Mouse (Mus musculus): ENCODE results near the gene Arhgap11a.

Gene Arhgap11a

DNA sequence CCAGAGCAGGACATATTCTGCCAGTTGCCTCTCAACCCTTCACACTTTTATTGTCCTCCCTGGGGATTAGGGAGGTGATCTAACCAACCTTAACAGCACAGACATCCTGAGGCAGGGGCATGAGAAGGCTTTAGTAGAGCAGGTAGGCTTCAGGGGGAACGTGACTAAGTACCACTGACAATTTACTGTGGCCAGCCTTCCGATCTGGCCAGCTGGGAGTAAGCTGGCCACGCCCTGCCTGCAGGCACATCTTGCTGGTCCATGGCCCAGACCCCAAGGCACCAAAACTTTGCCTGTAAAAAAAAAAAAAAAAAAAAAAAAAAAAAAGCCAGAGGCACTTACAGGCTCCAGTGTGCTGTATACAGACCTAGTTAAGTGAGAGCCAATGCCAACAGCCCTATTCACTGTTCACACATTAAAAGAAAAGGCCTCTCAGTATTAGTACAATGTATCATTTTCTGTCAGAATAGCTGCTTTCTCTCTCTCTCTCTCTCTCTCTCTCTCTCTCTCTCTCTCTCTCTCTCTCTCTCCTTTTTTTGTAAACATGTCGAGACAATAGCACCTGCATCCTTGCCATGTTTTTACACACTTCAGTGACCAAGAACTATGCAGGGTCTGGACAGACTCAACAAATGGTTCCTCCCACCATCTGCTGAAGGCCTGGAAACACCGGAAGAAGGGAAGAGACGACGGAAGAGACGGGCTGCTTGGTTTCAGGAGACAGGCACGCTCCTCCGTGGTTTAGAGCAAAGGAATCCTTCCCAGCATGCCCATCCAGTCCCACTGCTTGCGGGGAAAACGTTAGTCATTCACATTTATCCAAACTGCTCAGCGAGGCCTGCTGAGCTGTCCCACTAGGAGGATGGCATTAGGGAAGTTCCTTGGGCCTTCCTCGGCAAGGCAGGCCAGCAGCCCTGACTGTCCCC, 30.5 kb downstream of the Arhgap11a start:
- no peak for DNase-seq (ENCODE audit: extremely low spot score, low spot score)

DNA sequence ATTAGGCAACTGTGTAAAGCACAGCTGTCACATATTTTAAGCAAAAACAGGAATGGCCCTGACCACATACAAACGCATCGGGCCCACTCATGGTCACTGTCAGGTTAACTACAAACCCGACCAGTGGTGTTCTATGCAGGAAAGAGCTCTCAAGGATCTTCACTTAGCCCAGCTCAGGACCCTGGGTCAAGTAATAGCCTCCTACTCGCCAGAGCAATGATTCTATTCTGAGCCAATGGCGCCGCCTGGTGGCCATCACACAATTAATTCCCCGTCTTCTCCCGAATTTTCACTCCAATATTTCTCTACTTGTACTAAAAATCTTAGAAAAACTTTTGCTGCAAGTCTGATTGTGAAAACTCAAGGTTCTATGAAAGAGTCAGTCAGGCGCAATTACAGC, 40.8 kb downstream of the Arhgap11a start:
- peak; percentile 69 for DNase-seq (ENCODE audit: extremely low spot score, low spot score)

DNA sequence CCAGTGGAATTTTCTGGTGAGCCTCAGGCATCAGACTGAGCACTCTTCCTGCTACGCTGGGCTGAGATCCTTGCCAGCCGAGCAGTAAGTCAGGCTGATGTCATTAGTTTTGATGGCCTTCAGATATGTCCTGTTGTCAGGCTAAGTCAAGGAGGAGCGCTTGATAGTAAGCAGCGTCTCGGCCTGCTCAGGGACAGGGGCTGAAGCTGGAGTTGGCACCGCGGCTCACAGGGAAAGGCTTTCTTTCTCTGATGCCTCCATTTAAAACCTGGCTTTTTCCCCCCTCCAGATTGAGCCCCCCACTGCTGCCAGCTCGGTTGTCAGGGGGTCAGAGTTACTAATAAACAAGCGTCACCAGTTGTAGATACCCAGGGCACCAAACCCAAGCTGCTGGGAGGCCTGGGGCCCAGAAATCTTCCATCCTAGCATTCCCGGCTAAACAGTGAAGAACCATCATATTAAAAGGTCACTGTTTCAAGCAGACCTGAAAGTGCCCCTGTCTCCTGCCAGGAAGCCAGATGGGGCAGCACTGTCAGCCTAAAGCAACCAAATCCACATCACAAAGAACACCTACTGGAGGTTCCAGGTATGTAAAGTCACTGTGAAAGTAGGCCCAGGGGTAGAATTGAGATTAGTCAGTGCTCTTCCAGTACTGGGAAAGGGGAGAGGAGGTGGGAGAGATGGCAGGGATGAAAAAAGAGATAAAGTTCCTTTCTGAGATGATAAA, 41.4 kb downstream of the Arhgap11a start:
- no peak for DNase-seq (ENCODE audit: extremely low spot score, low spot score)

DNA sequence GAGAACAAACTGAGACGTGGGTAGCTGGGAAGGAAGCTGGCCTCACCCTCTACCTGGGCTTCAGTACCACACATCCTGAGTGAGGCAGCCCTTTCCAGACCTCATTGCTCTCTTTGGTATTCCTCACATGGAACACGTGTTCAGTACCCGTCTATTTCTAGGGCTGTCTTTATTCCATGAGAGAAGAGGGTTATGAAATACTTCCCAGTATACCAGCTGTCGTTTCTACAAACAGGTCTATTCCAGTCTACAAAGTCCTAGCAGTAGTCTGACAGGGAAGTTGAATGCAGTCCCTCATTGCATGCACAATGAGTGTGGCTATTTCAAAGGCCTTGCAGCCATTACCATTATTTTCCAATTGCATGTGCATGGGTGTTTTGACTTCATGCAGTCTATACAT, 42.7 kb downstream of the Arhgap11a start:
- DNase-seq (ENCODE audit: extremely low spot score, low spot score): no peak

DNA sequence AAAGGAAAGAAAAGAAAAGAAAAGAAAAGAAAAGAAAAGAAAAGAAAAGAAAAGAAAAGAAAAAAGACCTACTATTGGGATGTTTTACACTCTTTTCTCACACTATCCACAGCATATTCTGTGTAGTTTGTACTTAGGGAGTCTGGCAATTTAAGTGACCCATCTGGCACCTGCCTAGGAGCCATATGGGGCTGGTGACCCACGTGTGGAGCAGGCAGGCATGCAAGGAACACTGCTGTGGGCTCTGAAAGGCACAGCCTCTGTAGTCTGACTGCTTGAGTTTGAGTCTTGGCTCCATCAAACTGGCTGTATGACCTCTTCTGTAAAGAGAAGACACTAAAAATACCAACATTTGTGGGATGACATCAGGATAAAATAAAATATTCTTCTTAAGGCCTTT, 44.7 kb downstream of the Arhgap11a start:
- DNase-seq (ENCODE audit: extremely low spot score, low spot score): no peak

DNA sequence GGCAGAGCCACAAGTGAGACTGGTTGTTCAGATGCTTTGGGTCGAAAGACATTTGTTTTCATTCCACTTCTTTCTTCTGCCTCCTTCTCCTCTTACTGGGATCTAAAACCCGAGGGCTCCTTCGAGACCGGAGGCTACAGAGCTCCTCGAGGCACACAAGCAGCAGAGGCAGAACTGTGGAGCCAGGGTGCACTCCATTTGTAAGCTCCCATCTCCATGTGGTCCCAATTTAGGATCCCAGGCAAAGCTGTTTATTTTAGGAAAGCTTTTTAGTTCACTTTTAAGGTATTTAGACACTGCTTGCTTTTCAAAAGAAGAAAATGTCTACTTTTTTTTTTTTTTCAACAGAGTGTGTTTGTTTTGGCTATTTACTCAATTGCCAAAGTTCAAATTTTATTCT, 47.6 kb downstream of the Arhgap11a start:
- DNase-seq (ENCODE audit: extremely low spot score, low spot score): no peak

DNA sequence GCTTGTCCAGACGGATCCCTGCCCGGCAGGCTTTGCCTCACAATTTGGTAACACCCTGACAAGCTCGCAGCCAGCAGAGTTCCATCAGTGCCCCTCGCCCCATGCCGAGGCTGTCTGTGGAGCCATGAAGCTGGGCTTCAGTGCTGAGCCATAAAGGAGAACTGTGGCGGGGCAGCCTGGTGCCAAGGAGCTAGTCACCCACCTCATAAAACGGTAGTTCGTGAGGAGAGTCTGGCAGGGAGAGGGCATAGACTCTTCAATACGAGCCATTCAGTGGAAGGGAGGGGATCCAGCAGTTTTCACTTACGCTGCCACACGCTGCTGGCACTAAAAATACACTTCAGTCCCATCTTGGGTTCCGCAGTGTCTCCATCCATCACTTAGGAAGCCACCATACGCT, 49.9 kb downstream of the Arhgap11a start:
- no peak for DNase-seq (ENCODE audit: extremely low spot score, low spot score)

DNA sequence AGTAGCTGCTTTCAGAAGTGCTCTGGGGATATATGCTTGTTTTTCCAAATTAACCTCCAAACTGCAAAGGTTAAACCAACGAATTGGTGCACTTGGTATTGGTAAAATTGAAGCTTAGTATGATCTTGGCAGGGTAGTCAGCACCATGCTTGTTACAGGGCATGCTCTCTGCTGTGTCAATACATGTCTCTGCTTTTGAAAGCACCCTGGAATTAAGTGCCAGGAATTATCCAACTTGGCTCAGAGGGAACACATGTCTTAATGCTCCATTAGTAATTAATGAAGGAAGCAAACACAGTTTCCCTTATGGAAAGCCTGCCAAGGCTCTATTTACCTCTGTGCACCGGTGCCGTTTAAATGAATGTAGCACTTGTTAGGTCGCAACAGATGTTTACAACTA, 53.3 kb downstream of the Arhgap11a start:
- no peak for DNase-seq (ENCODE audit: extremely low spot score, low spot score)

DNA sequence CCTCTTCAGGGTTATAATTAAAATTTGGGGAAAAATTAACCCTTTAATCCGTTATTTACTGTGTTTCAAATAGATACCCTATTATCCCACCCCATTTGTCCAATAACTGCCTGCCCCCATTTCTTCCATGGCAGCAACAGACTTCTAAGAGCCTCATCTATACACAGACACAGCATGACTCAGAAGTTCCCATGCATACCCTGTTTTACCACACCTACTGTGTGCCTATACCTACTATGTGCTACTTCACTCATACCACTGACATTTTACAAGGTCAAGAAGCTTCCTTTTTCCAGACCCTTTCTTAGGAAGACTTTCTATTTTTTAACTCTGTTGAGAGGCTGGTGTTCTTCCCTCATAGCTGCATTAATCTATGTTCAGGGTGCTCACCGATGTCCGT, 54.9 kb downstream of the Arhgap11a start:
- no peak for DNase-seq (ENCODE audit: extremely low spot score, low spot score)

DNA sequence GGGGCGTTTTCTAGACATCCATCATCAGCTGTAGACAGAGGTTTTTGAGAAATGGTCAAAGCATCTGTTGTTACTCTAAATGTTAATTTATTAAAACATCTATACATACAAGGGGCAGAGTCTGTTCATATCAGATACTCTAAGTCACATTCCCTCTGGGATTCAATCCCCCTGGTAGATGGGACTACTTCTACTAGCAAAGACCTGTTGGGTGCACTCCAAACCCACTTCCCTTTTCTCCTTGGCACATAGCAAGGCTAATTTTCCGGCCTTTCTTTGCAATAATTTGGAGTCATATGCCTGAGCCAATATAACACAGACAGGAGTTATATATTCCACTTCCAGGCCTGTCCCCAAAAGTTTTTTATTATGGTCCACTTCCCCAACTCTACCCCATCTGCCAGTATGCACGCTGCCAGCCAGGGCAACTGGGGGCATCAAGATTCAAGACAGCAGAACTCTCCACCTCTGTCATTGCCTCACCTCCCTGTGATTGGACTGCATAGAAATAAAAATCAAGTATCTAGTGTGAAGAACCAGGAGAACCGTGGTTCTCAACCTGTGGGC, 59.6 kb downstream of the Arhgap11a start:
- no peak for DNase-seq (ENCODE audit: extremely low spot score, low spot score)

DNA sequence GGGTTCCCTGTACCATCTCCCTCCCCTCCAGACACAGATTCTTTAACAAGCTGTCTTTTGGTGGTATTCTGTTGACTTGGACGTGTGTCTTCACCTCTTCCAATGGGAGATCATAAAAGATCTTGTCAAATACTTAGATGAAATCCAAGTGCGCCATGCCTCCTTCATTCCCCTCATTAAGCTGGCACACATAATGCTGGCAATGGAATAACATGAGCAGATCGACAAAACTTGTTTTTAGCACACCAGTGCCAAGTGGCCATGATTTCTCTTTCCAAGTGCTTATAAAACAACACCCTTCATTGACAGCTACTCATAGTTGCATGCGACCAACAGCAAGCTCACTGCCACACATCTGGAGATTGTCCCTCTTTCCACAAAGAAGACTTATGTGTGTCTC, 60.6 kb downstream of the Arhgap11a start:
- no peak for DNase-seq (ENCODE audit: extremely low spot score, low spot score)

DNA sequence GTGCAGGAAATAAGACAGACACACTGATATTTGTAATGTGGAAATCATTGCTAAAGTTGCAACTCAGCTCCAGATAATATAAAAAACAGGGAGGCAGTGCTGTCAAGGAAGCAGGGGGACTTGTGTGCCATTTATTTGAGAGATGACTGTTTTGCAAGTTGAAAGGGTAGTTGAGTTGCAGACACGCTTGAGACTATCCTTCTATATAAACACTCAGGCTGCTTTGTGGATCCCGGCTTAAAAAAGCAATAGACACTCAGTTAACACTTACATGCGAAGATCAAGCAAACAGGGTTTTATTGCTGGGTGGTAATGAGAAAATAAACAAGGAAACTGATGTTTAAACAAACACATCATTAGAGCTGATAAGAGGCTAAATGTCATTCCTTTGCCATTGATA, 63.6 kb downstream of the Arhgap11a start:
- no peak for DNase-seq (ENCODE audit: extremely low spot score, low spot score)

DNA sequence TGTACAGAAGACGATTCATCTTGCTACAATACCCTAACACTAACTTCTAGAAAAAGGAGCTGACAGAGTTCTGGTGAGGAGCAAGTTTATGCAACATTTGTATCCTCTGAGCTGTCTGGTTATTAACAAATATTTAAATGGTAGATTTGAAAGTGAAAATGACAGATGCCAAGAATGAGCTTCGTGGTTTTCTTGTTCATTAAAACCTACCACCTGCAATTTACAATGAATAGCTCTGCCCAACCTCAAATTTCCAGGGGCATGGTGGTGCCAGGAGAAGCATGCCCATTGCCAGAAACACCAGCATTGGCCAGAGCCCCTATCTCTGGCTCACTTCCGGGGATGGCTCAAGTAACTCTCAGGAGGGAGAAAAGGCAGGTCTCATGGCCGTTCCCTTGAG, 66.9 kb downstream of the Arhgap11a start:
- DNase-seq (ENCODE audit: extremely low spot score, low spot score): no peak
